Mouse (Mus musculus) natural killer cell, adult 2 months (primary cell): ENCODE results near the gene Dph1.

Experiments used
- DNase-seq, 2 experiments: peaks; one replicate each; pipeline ENCODE4 v3.0.0; 2022; ENCODE audit warnings: low spot score in 2 of 2

Gene Dph1

GRCm38 (mm10) chr11:75173799-75174165, 17.3 kb downstream of the Dph1 start:
- no peak for DNase-seq

- peak; percentile 99 to 100 for DNase-seq
Observed at GRCm38 (mm10) chr11:75173095-75173798, 17.8 kb downstream of the Dph1 start.

- DNase-seq = peak in 1 of 2 experiments; percentile 44
Observed at GRCm38 (mm10) chr11:75172151-75173094, 18.6 kb downstream of the Dph1 start.

- DNase-seq = no peak
Observed at GRCm38 (mm10) chr11:75171186-75171865, 19.7 kb downstream of the Dph1 start.

GRCm38 (mm10) chr11:75170136-75170751, 20.8 kb downstream of the Dph1 start:
- peak; percentile 91 for DNase-seq

GRCm38 (mm10) chr11:75169405-75170080, 21.5 kb downstream of the Dph1 start, which contains the start of gene Hic1:
Gene Hic1 (minus strand): TSS chr11:75169519.
- no peak for DNase-seq

- peak; percentile 74 to 85 for DNase-seq
Observed at GRCm38 (mm10) chr11:75168590-75169361, 22.3 kb downstream of the Dph1 start.

- DNase-seq = peak in 1 of 2 experiments; percentile 30
Observed at GRCm38 (mm10) chr11:75167643-75168589, 23.1 kb downstream of the Dph1 start.

GRCm38 (mm10) chr11:75166861-75167642, 24.0 kb downstream of the Dph1 start:
- DNase-seq = peak in 1 of 2 experiments; percentile 36

GRCm38 (mm10) chr11:75166193-75166842, 24.7 kb downstream of the Dph1 start:
- DNase-seq = no peak

- DNase-seq = peak; percentile 74 to 80
Observed at GRCm38 (mm10) chr11:75165441-75166192, 25.4 kb downstream of the Dph1 start.

- peak in 1 of 2 experiments; percentile 29 for DNase-seq
Observed at GRCm38 (mm10) chr11:75164750-75165149, 26.3 kb downstream of the Dph1 start.

- no peak for DNase-seq
Observed at GRCm38 (mm10) chr11:75164051-75164450, 27.0 kb downstream of the Dph1 start.

GRCm38 (mm10) chr11:75163379-75163778, 27.7 kb downstream of the Dph1 start:
- DNase-seq = no peak

GRCm38 (mm10) chr11:75162591-75163080, 28.4 kb downstream of the Dph1 start:
- DNase-seq = no peak

- DNase-seq = no peak
Observed at GRCm38 (mm10) chr11:75161417-75162008, 29.5 kb downstream of the Dph1 start.
